Mouse (Mus musculus) liver (tissue): ENCODE results near the gene Trim13.
"Not testable (repeated sequence)": the region's sequence is repeated elsewhere in the genome, so short reads cannot be mapped to it uniquely, and the experiment has no call there.

Experiments used
- DNase-seq: peaks from one replicate; pipeline ENCODE4 v3.0.0-alpha.2; 2020; ENCODE audit warnings: mixed read lengths

The Trim13 gene

GRCm38 (mm10) chr14:61597968-61598367, at the start of gene Trim13:
Gene Trim13, plus strand, starts transcription at chr14:61598247.
- peak; percentile 68 for DNase-seq

- no peak for DNase-seq
Observed at GRCm38 (mm10) chr14:61548614-61549013, 49.4 kb upstream of the Trim13 start.

GRCm38 (mm10) chr14:61555931-61556288, 42.1 kb upstream of the Trim13 start:
- DNase-seq, result no peak

- peak; percentile 100 for DNase-seq
Observed at GRCm38 (mm10) chr14:61556289-61557147, 41.5 kb upstream of the Trim13 start, which contains the start of gene Spryd7. Gene Spryd7, minus strand, starts transcription at chr14:61556886.

GRCm38 (mm10) chr14:61558901-61559300, 39.1 kb upstream of the Trim13 start:
- no peak for DNase-seq

- DNase-seq, result no peak
Observed at GRCm38 (mm10) chr14:61559856-61560255, 38.2 kb upstream of the Trim13 start.

- DNase-seq, result not testable (repeated sequence)
Observed at GRCm38 (mm10) chr14:61566211-61566610, 31.8 kb upstream of the Trim13 start.

- DNase-seq, result no peak
Observed at GRCm38 (mm10) chr14:61569344-61569743, 28.7 kb upstream of the Trim13 start.

- peak; percentile 87 for DNase-seq
Observed at GRCm38 (mm10) chr14:61571366-61571765, 26.7 kb upstream of the Trim13 start.

- no peak for DNase-seq
Observed at GRCm38 (mm10) chr14:61572131-61572530, 25.9 kb upstream of the Trim13 start.

- no peak for DNase-seq
Observed at GRCm38 (mm10) chr14:61575066-61575465, 23.0 kb upstream of the Trim13 start.

- no peak for DNase-seq
Observed at GRCm38 (mm10) chr14:61575941-61576340, 22.1 kb upstream of the Trim13 start.

- no peak for DNase-seq
Observed at GRCm38 (mm10) chr14:61589288-61590065, 8.6 kb upstream of the Trim13 start.

GRCm38 (mm10) chr14:61596719-61597426, 1.2 kb upstream of the Trim13 start:
- no peak for DNase-seq

- peak; percentile 96 for DNase-seq
Observed at GRCm38 (mm10) chr14:61599057-61599806, 1.2 kb downstream of the Trim13 start.

- DNase-seq, result no peak
Observed at GRCm38 (mm10) chr14:61601348-61601747, 3.3 kb downstream of the Trim13 start.

GRCm38 (mm10) chr14:61603069-61603755, 5.2 kb downstream of the Trim13 start:
- DNase-seq, result no peak

- DNase-seq, result no peak
Observed at GRCm38 (mm10) chr14:61604081-61604480, 6.0 kb downstream of the Trim13 start.

- DNase-seq, result not testable (repeated sequence)
Observed at GRCm38 (mm10) chr14:61606088-61606487, 8.0 kb downstream of the Trim13 start.

GRCm38 (mm10) chr14:61607157-61607556, 9.1 kb downstream of the Trim13 start, which contains the start of gene Kcnrg:
Gene Kcnrg, plus strand, starts transcription at chr14:61607457.
- no peak for DNase-seq

- no peak for DNase-seq
Observed at GRCm38 (mm10) chr14:61611766-61612165, 13.7 kb downstream of the Trim13 start.

- DNase-seq, result no peak
Observed at GRCm38 (mm10) chr14:61613319-61613718, 15.3 kb downstream of the Trim13 start.
